Mouse (Mus musculus): ENCODE measurements around the gene Fkbp15.

- no peak for TF ChIP-seq CTCF (IDR thresholded peaks at IDR 0.05; ENCODE audit: low read depth)
- TF ChIP-seq EP300 (IDR thresholded peaks at IDR 0.05; ENCODE audit: low read depth) = no peak
Measured at GRCm38 (mm10) chr4:62347605-62348328, 12.6 kb downstream of the Fkbp15 start.
